Mouse (Mus musculus) urinary bladder, adult 2 months (tissue): Measurements from ENCODE around the gene Fgfr1op2. TPM values are rescaled to one million over a fixed set of nuclear protein-coding genes. Genes with fewer than 3 reads are reported as not detected.
"Not testable (repeated sequence)": the region's sequence is repeated elsewhere in the genome, so short reads cannot be mapped to it uniquely, and the experiment has no call there.

Experiments
- DNase-seq: peaks from one replicate; pipeline ENCODE4 v3.0.0; 2022; ENCODE audit warnings: low spot score
- polyA plus RNA-seq: library from polyadenylated mRNA; depleted of rRNA; stranded (reverse); fragments of >200 nt; gene quantifications from 2 replicates; pipeline ENCODE4 v1.2.3, GENCODE M21; 2012; rRNA removed

The Fgfr1op2 gene
- 83.9 and 91.5 TPM in 2 replicates for polyA plus RNA-seq

DNA sequence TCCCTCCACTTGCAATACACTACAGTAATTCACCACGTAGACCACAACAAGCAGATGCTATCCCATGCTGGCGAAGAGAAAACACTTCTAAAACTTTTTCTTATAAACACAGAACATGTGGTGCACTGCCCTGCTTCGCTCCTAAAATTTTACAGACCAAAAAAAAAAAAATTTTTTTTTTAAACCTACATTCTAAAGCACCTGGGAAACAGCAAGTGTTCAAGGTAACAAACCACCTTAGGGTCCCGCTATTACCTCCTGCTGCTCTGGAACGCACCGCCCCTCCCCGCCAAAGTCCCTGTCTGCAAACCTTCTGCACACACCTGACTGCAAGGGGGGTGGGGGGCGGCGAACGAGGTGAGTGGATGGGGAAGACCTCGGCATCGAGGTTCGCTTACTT, at the start of gene Fgfr1op2:
Gene Fgfr1op2, plus strand, starts transcription at position 301 of the 400 bp plus-strand sequence.
- DNase-seq, result no peak

DNA sequence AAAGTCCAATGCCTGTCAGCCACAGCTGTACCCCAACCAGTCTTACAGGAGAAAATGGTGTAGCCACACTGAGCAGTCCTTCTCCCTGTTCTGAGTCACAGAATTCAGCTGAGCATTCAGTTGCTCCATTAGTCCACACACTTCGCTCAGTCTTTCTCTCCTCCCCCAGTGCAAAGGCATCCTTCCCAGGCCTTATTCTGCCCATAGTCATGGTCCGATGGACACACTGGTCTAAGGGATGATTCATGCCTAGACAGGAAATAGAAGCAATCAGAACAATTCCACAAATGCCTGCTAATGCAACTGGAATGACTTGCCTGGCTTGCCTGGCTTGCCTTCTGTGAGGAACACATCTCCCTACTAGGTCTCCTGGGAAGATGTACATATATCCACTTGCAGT, 49.5 kb upstream of the Fgfr1op2 start:
- DNase-seq, result no peak

DNA sequence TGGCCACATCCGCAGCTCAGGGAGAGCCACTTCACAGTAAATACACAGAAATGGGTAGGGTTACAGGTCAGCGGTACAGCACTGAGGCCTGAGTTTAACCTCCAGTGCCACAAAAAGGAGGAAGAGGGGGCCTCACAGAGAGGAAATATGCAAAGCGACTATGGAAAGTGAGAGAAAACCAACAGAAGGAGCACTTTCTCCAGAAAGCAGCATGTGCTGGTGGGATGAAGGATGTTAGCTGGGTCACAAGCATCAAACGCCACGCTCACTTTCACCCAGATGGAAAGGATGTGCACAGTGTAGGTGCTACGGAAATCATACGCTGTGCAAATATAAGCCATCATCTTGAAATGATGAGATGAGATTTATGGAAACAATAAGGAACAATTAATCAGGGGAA, 46.6 kb upstream of the Fgfr1op2 start:
- DNase-seq, result no peak

DNA sequence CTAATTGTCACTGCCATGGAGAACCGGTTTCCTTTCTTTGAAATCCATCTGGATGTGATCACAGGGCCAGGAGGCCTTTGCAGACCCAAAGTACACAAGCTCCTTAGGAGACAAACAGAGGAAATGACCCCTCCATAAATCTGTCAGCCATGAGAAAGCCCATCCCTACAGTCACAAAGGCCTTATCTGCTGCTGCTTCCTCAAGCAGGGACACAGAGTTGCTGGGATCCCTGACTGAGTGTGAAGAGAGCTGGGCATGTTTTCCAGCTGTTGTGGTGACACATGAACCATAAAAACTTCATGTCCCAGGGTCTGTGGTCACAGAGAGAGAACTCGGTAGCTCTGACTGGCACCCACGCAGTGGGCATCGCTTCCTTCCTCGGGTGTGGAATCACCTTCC, 46.2 kb upstream of the Fgfr1op2 start:
- no peak for DNase-seq

DNA sequence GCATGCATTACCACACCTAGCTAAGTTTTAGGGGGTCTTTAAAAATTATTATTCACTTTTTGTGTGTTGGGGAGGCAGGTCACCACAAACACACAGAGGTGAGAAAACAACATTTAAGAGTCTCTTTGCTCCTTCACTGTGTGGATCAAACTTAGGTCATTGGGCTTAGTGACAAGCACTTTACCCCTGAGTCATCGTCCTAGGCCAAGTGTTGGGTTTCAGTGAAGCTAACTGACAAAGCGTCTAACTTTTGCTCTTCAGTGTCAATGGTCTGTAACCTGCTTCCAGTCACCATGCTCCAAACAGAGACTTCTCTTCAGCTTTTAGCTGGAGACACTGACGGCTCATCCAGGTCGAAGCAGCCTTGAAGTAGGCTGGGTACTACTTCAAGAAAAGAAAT, 43.9 kb upstream of the Fgfr1op2 start:
- DNase-seq, result no peak

DNA sequence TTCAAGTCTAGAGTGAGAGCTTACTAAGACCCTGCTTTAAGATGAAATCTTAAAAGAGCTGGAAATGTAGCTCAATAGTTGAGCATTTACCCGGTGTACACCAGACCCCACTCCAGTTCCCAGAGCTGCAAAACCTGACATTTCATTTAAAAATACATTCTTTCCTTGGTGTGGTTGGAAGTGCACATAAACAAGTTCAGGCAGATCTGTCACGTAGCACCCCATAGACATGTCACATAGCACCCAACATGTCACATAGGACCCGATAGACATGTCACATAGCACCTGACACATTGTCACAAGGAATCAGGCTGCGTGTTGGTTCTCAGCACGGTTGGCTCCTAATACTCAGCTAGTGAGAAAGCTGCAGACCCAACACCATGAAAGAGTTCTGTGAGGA, 41.5 kb upstream of the Fgfr1op2 start:
- no peak for DNase-seq

DNA sequence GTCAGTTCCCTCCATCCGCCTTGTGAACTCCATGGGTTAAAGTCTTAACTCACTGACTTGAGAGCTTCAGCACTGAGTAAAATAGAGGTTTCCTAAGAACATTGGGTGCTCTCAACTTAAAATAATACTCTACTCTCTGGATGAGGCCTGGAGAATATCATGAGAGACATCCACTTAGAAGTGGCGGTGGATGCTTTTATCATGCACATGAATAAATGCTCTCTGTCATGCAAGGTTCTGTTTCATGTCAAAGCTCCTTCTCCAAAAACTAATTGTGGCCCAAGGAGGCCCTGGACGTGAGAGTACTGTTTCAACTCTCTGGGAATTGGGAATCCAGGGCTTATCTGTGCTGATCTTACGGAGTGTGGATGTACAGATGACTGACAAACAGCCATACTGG, 39.9 kb upstream of the Fgfr1op2 start:
- no peak for DNase-seq

DNA sequence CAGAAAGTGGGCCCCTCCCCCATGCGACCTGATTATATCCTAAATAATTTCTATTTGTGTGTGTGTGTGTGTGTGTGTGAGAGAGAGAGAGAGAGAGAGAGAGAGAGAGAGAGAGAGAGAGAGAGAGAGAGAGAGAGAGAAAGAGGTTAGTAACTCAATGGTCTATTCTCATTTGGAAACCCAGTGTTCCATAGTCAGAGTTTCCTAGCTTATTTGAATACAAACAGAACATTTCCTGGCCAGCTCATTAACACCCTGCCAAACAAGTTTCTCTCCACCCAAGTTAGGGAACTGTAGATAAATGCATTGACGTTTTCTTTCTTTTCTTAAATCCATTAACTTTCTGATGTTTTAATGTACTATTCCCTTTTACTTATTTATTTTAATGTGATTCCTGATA, 38.9 kb upstream of the Fgfr1op2 start:
- no peak for DNase-seq

DNA sequence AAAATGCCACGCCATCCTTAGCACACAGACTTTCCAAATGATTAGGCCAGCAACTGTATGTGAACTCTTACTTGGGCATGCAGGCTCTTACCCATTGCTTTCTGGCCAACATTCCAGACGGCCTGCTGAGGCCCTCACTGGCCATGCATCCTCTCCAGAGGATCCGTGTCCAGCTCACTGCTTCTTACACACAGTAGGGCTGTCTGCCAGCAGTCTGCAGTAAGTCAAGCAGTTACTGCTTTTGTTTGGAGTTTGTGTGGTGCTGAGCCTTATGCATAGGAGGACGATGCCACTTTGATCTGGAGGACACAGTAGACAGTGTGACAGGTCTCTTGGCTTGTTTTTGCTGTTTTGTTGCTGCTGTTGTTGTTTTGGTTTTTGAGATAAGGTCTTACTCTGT, 38.3 kb upstream of the Fgfr1op2 start:
- DNase-seq, result no peak

DNA sequence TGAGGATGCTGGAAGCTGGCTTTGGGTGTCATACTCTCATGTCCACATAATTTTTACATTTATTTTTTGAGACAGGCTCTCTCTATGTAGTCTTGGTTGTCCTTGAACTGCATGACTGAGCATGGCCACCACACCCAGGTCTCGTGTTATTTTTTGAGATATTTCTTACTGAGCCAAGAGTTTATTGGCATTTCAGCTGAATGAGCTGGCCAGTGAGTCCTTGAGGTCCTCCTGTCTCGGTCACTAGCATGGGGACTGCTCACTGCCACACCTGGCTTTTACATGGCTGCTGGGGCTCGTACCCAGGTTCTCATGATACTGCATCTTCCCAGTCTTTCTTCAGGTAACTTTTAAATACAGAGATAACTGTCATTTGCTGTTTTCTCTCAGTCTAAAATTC, 36.6 kb upstream of the Fgfr1op2 start:
- DNase-seq, result no peak

DNA sequence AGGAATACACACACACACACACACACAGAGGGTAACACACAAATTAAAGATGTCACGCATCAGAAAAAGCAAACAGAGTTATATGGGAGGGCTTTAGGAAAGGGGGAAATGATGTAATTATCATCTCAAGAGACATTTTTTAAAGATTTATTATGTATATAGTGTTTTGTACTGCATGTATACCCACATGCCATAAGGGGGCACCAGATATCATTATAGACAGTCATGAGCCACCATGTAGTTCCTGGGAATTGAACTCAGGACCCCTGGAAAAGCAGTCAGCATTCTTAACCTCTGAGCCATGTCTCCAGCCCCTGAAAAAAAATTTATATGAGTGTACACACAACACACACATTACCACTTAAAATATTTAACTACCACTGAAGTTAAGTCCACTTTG, 32.4 kb upstream of the Fgfr1op2 start:
- no peak for DNase-seq

DNA sequence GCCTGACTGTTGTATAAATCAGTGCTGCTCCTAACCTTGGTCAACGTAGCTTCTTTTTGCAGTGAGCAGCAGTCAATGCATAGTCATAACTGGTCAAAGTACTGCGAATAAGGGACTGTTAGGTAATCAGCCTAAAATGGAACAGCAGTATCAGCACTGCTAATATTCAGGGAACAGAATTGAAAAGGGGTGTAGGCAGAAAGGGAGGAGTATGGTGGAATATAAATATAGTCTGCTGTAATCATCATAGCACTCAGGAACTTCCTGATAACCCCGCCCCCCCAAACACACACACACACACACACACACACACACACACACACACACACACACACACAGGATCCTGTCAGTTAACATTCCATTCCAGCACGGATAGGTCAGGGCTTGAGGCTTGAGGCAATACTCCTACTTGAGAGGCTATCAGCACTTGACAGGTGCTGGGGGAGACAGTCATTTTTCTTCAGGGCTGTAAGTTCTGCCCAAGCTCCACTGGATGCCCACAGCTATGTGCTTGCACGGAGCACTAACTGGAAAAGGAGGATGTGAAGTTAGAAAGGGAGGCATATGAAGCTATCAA, 31.6 kb upstream of the Fgfr1op2 start:
- DNase-seq, result no peak

DNA sequence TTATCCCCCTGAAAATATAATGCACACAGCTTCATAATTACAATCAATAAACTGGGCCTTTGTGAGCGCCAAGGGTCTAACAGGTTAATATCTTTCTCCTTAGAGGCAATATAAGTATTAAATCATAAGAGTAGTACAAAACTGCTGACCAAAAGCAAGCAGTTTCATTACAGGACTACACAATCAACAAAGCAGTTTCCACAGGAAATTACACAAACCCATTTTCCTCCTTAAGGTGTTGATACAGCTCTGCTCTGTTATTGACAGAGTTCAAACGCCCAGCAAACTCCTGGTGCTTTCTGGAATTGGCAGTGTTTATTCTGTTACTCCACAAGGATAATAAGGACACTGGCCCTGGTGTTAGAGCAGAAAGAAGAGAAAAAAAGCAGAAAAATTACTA, 26.6 kb upstream of the Fgfr1op2 start:
- no peak for DNase-seq

DNA sequence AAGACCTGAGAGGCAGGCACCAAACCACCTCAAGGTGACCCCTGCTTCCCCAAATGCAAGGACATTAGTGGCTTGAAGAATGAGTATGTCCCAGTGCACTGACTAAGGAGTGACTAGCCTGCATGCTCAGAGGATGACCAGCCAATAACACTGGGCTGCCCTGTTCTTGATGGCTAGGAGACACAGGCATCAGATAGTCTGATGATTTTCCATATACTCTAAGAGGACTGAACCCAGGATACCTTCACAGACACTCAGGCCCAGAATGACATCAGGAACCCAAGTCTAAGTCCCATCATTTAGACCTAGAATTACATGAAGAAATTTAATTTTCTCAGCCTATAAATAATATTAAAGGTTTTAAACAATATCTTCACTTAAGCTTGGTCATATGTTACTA, 25.7 kb upstream of the Fgfr1op2 start:
- no peak for DNase-seq

DNA sequence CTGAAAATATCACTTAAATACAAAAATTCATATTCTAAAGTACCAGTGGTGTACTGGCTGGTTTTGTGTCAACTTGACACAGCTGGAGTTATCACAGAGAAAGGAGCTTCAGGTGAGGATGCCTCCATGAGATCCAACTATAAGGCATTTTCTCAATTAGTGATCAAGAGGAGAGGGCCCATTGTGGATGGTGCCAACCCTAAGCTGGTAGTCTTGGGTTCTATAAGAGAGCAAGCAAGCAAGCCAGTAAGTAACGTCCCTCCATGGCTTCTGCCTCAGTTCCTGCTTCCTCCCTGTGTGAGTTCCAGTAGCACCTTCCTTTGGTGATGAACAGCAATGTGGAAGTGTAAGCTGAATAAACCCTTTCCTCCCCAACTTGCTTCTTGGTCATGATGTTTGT, 14.5 kb upstream of the Fgfr1op2 start:
- not testable (repeated sequence) for DNase-seq

DNA sequence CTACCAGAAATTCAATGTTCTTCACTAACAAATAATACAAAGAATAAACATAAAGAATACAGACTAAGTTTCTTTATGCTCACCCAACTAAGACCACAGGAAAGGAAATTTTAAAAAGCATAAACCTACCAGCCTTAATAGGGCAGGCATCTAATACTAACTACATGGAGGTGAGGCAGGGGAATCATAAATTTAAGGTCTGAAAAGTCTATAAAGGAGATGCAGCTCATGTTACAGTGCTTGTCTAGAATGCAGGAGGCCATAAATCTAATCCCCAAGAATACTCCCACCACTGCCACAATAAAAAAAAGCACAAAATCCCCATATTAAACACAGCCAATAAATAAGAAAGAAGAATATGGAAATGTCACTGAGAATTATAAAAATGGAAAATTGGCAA, 4.9 kb upstream of the Fgfr1op2 start:
- no peak for DNase-seq

DNA sequence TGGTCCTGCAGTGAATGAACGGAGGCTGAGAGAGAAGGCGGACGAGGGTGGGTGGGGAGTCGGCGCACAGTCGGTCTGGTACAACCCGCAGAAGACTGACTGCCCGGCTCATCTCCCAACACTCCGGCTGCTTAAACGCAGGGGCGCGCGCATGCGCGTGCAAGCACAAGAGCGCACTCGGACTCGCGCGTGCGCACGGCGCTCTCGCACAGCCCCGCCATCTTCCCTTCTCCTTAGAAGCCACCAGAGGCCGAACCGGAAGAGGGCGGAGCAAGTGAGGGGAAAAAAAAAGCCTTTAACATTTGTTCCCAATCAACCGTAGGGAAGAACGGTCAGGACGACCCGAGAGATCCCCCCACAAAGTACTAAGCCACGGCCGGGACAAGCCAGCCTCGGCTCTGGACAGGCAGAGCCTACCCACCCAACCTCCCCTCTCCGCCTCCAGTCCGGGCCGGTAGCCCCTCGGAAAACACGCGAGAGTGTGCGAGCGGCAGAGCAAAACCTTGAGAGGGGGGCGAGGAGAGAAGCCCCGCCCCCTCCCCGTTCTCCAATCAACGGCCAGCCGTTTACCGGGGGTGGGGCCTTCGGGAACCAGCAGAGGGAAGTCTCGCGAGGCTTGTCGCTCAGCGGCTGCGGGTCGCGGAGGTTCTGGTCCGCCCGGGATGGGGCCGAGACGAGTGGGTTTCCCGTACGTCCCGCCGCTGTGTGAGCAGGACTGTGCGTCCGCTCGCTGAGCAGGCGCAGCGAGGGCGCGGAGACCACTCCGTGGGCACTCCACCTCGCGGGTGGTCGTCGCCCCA, 507 bp downstream of the Fgfr1op2 start, which contains the start of gene Ints13:
Gene Ints13, minus strand, starts transcription at position 526 of the 800 bp plus-strand sequence.
- peak; percentile 91 for DNase-seq

DNA sequence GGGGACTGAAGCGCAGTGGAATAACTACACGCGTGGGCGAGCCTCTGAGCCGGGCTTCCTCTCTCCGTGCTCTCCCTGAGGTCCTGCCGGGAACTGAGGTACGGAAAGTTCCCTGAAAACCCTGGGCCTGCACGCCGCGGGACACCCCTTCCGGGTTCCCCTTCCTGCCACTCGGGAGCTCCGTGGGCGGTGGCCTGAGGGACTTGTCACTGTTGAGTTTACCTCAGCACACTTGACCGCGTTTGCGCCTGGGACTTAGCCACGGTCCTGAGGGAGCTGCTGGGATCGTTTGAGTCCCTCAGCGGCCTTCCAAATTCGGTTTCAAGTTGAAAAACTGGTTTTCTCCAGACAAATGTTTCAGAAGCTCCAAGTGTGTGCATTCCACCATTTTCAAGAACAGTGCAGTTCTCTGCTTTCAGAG, 1.1 kb downstream of the Fgfr1op2 start:
- no peak for DNase-seq

DNA sequence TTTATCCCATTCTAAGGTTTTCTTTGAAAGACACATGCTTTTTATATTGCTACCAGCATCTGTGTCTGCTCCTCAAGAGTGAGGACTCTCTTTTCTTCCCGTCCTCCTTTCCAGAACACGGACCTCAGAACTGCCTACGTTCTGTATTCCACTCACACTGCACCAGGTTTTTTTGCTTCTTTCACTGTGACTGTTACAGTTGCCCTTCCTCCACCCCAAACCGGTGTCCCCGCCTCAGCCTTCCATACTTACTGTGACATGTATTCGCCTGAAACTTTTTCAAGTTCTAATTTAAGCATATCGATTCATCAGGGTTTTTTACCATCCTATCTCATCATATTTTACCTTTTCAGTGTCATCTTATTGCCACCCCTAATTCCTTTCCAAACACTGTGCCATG, 1.6 kb downstream of the Fgfr1op2 start:
- no peak for DNase-seq

DNA sequence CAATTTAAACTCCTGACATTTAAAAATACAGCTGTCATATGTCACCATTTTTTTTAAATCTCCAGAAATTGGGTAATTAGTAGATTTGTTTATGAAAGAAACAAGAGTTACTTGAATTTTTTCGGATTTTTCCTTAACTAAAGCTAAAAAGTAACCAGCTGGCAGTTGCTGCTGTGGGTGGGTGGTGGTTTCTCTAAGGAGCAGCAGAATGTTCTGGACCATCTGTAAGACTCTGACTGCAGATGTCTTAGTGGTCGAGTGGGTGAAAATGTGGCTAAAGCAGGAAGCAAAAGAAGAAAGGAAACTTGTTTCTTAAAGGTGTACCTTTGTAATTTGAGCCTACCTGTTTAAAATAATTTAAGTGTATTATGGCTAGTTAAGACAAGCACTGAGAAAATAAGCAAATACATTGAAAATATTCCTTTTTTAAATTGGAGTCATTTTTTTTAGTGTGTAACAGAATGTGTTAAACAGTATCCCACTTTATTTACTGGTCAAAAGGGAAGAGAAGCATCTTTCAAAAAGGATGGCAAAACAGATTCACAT, 3.5 kb downstream of the Fgfr1op2 start:
- no peak for DNase-seq

DNA sequence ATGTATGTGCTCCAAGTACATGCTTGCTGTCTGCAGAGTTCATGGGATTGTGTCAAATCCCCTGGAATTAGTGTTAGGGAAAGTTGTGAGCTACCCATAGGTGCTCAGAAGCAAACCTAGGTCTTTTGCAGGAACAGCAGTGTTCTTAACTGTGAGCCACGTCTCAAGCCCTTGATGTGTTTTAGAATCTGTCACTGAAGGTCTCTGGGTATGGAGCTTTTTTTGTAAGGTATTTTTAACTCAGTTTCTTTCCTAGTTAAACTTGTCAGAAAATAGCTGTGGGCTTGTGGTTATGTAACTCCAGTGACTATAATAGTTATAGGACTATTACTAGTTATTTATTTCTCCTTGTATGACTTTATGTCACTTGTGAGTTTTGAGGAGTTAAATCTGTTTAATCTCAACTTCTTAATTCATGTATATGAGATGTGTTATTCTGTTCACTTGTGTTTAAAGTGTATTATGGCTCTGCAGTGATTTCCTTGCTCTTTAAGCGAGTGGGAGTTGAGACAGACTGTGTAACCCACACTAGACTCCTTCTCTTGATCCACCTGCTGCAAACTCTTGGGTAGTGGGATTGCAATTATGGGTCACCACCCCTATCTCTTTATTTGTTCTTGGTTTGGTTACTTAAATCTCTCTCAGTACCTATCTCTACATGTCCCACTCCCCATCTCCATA, 6.5 kb downstream of the Fgfr1op2 start:
- no peak for DNase-seq

DNA sequence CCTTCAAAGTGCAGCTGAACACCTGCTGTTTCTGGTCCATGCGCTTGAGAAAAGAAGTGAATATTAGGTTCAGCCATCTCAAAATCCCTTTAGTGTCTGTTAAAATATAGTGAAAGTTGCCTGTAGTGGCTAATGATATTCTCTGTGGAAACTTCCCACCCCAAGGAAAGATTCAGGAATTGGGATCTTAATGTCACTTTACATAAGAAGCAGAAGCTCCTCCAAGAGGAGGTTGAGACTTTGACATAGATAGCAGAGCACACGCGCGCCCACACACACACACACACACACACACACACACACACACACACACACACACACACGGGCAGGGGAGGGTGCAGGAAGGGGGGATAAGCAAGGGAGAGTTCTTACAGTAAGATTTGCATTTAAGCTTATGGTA, 8.1 kb downstream of the Fgfr1op2 start:
- DNase-seq, result no peak

DNA sequence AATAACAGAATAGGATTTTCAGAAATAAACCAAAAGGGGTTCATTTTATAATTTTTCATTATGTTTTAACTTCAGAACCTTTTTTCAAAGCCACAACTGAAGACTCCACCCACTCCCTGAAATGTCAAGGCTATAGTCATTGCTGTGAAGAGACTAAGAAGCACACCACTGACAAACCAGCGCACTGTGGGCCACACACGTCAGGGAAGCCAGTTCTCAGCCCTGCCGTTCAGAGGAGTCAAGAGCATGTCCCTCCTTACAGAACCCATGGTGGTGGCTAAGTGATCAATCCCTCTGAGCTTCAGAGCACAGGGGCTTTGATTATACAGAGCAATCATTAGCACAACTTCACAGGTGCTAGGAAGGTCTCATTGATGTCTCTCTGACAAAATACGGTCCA, 25.6 kb downstream of the Fgfr1op2 start:
- no peak for DNase-seq
